In the genomic region with DNA sequence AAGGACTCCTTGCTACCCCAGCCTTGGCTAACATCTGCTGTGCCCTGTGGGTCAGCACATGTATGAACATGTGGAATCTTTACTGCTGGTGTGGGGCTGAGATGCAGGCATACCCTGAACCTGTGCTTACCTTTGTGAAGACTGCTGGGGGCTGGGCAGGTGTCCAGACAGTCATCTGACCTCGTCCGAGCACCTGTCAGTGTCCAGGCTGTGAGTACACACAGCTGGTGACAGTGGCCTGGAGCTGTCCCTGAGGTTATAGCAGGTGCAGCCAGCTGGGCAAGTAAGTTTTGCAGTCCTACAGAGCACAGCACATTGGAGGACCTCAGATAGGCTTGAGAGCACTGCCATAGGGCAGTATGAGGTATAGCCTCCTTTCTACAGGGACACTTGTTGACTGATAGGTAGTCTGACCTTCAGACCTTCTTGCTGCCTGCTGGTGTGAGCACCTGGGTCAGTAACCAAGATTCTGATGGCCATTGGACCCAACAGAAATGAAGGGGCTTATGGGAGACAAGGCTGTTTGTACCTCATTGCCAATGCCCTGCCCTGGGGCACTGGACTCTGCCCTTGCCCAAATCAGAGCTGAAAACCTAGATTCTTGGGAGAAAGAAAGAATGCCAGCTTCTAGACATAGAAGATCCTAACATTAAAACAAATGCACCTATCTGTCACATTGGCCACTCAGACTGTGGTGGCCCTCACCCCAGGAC, we compare ENCODE assay signal across 23 mouse cellular contexts. TPM values are rescaled to one million over a fixed set of nuclear protein-coding genes. Genes with fewer than 3 reads are reported as not detected.
DNase-seq lines count a peak whose midpoint lies in the region; ATAC-seq and TF ChIP-seq lines count a peak whose summit lies in the region.
"Had no signal": no experiment of that assay in that cellular context is flagged by ENCODE, and none has a peak within 500 bp of the region (broad histone marks: within the 10 kb centered on the region; RNA-seq: fewer than 3 reads in every experiment).

No protein-coding gene starts in this region.

- H3ac ChIP-seq in myocyte (ENCODE audit: control insufficient read depth, insufficient read length): no peak overlapping the region

- TF ChIP-seq POLR2A in myocyte (IDR thresholded peaks at IDR 0.05; ENCODE audit: insufficient read length, low read depth): no peak

- H3K9me3 ChIP-seq in liver, postnatal 0 days (ENCODE audit: low read length): no peaks in the 10 kb centered on the region
- H3K9me3 ChIP-seq in liver, embryonic 11.5 days (ENCODE audit: control insufficient read depth, low read length): no peaks in the 10 kb centered on the region
- H3K9me3 ChIP-seq: embryonic facial prominence, embryonic 12.5 days; forebrain, embryonic 15.5 days; G1E; hindbrain, embryonic 15.5 days; neural tube, embryonic 15.5 days had no signal

- H3K9ac ChIP-seq in liver, postnatal 0 days (replicated peaks): no peak overlapping the region; the same call in 1 of the 2 replicates
- no peak overlapping the region for H3K9ac ChIP-seq in liver, embryonic 11.5 days (ENCODE audit: low read depth, low read length)
- H3K9ac ChIP-seq: embryonic facial prominence, embryonic 12.5 days; forebrain, embryonic 15.5 days; hindbrain, embryonic 15.5 days; neural tube, embryonic 15.5 days had no signal

- H3K27ac ChIP-seq in liver, postnatal 0 days (ENCODE audit: low read depth): no peak overlapping the region
- H3K27ac ChIP-seq in liver, embryonic 11.5 days (ENCODE audit: low read depth, low read length): no peak overlapping the region
- H3K27ac ChIP-seq: embryonic facial prominence, embryonic 12.5 days; forebrain, embryonic 15.5 days; heart, adult 2 months; hindbrain, embryonic 15.5 days; neural tube, embryonic 15.5 days had no signal

- no peak overlapping the region for H3K4me3 ChIP-seq in liver, postnatal 0 days (ENCODE audit: low read depth, low read length)
- H3K4me3 ChIP-seq in liver, embryonic 11.5 days (ENCODE audit: low read depth, low read length): no peak overlapping the region
- no peak overlapping the region for H3K4me3 ChIP-seq in myocyte
- H3K4me3 ChIP-seq: embryonic facial prominence, embryonic 12.5 days; erythroblast, embryonic 14.5 days; forebrain, embryonic 15.5 days; heart, adult 2 months; hindbrain, embryonic 15.5 days; neural tube, embryonic 15.5 days had no signal

- H3K4me1 ChIP-seq in liver, postnatal 0 days (ENCODE audit: insufficient read depth): no peaks in the 10 kb centered on the region
- no peaks in the 10 kb centered on the region for H3K4me1 ChIP-seq in liver, embryonic 11.5 days (replicated peaks; ENCODE audit: control insufficient read depth, insufficient read depth, low read length)
- H3K4me1 ChIP-seq: embryonic facial prominence, embryonic 12.5 days; forebrain, embryonic 15.5 days; hindbrain, embryonic 15.5 days; neural tube, embryonic 15.5 days had no signal

- H3K79me2 ChIP-seq in myocyte (ENCODE audit: control insufficient read depth, insufficient read depth): no peaks in the 10 kb centered on the region

- no peak for TF ChIP-seq EP300 in liver, postnatal 0 days (IDR thresholded peaks at IDR 0.05; ENCODE audit: low read depth)

- no peak for TF ChIP-seq CTCF in liver, postnatal 0 days (IDR thresholded peaks at IDR 0.05; ENCODE audit: low read depth)

- H3K4me2 ChIP-seq in liver, postnatal 0 days (ENCODE audit: low read depth, low read length): no peak overlapping the region
- no peak overlapping the region for H3K4me2 ChIP-seq in liver, embryonic 11.5 days
- H3K4me2 ChIP-seq in myocyte (ENCODE audit: low read depth): no peak overlapping the region
- H3K4me2 ChIP-seq: embryonic facial prominence, embryonic 12.5 days; forebrain, embryonic 15.5 days; hindbrain, embryonic 15.5 days; neural tube, embryonic 15.5 days had no signal

- H3K27me3 ChIP-seq in liver, postnatal 0 days (ENCODE audit: insufficient read depth, low read length): no peaks in the 10 kb centered on the region
- no peaks in the 10 kb centered on the region for H3K27me3 ChIP-seq in liver, embryonic 11.5 days (replicated peaks; ENCODE audit: control insufficient read depth, insufficient read depth, low read length)
- H3K27me3 ChIP-seq in myocyte (ENCODE audit: control insufficient read depth, insufficient read depth, insufficient read length): no peaks in the 10 kb centered on the region
- H3K27me3 ChIP-seq: embryonic facial prominence, embryonic 12.5 days; forebrain, embryonic 15.5 days; hindbrain, embryonic 15.5 days; neural tube, embryonic 15.5 days had no signal

- 56% methylated on average over 2 of the region's 2 CpGs for WGBS in liver, postnatal 0 days (ENCODE audit: insufficient replicate concordance)
- 60% methylated on average over 2 of the region's 2 CpGs for WGBS in liver, embryonic 11.5 days

- DNase-seq in cerebellum, adult 18-20 months: peak; percentile 27 to 33
- no peak for DNase-seq in cerebellum, postnatal 4 days (ENCODE audit: low spot score in 2 of 2)
- peak; percentile 78 for DNase-seq in heart, adult 11 months
- no peak for DNase-seq in heart, adult 18-20 months
- DNase-seq in liver, postnatal 0 days: no peak
- no peak for DNase-seq in liver, embryonic 11.5 days (ENCODE audit: low spot score)
- no peak for DNase-seq in heart, postnatal 14 days
- DNase-seq: adrenal gland, postnatal 14 days; heart, adult 2 months; heart, postnatal 4 days; liver; lung, adult 18-20 months; lung, postnatal 14 days; midbrain, embryonic 14.5 days; right cerebral cortex, postnatal 25 days had no signal

- peak; percentile 35; the same call in 1 of the 2 replicates for ATAC-seq in liver, postnatal 0 days
- ATAC-seq in liver, embryonic 11.5 days (replicated peaks; ENCODE audit: low FRiP score): no peak
- ATAC-seq: forebrain, embryonic 15.5 days; intestine, embryonic 16.5 days had no signal

- intact Hi-C loops in heart, postnatal 14 days (cut with DNase I): no loop called here

- 0 out of 2 replicates have a peak, but pooled peaks cover 5% of the 10 kb centered on the region for H3K36me3 ChIP-seq in liver, postnatal 0 days (replicated peaks; ENCODE audit: insufficient read depth, low read length)
- no peaks in the 10 kb centered on the region; the same call in 1 of the 2 replicates for H3K36me3 ChIP-seq in liver, embryonic 11.5 days (ENCODE audit: control insufficient read depth, insufficient read depth, low read length)
- H3K36me3 ChIP-seq in myocyte (ENCODE audit: control insufficient read depth, insufficient read depth): peaks cover 4% of the 10 kb centered on the region
- H3K36me3 ChIP-seq: G1E had no signal

TF ChIP-seq in myocyte, 11 proteins besides CTCF, POLR2A, EP300 and RAD21:
- TF ChIP-seq MYOD1 (IDR thresholded peaks at IDR 0.05; ENCODE audit: control insufficient read depth in 1 of 3, insufficient read length in 2 of 3, low read depth in 2 of 3) (peak in 2 of 3 experiments; percentile 32 to 51), USF1 (IDR thresholded peaks at IDR 0.05; ENCODE audit: low read depth) (no peak), TCF3 (IDR thresholded peaks at IDR 0.05; ENCODE audit: insufficient read length, low read depth) (no peak), MYOG (IDR thresholded peaks at IDR 0.05; ENCODE audit: control insufficient read depth in 1 of 3, insufficient read depth in 1 of 3, insufficient read length in 2 of 3, low read depth in 2 of 3) (peak in 1 of 3 experiments; percentile 20), SRF (IDR thresholded peaks at IDR 0.05; ENCODE audit: control insufficient read depth, insufficient read length, low read depth) (no peak), CEBPB (IDR thresholded peaks at IDR 0.05; ENCODE audit: insufficient read depth, poor library complexity, severe bottlenecking) (no peak)

RNA-seq across cellular contexts. Expression of gene Cep170b, which starts 14.0 kb away (rescaled TPM):
- total RNA-seq in heart, adult 18-20 months (2021): 10 to 100 TPM; 10.1 to 11.1 TPM
- 4.0 and 4.8 TPM in 2 replicates for polyA plus RNA-seq in liver, postnatal 0 days (2015; fragmentation: Nextera tagmentation; extraction: Ambion mirVana)
- polyA plus RNA-seq in liver, embryonic 11.5 days (2014; fragmentation: Nextera tagmentation; extraction: Ambion mirVana): 7.9 and 8.0 TPM in 2 replicates
- 22.8 TPM for polyA plus RNA-seq in myocyte (2012; fragmentation: generic; extraction: Trizol)
- 1 to 10 TPM; 8.6 to 9.9 TPM for total RNA-seq in heart, postnatal 14 days (2021)
- polyA plus RNA-seq: G1E had no signal

RNA-seq across cellular contexts. Expression of gene Pld4, which starts 26.2 kb away (rescaled TPM):
- 1 to 10 TPM; 6.0 to 7.8 TPM for total RNA-seq in heart, adult 18-20 months (2021)
- 20.9 and 22.4 TPM in 2 replicates for polyA plus RNA-seq in liver, postnatal 0 days (2015; fragmentation: Nextera tagmentation; extraction: Ambion mirVana)
- polyA plus RNA-seq in liver, embryonic 11.5 days (2014; fragmentation: Nextera tagmentation; extraction: Ambion mirVana): 6.3 and 7.4 TPM in 2 replicates
- polyA plus RNA-seq in myocyte (2012; fragmentation: generic; extraction: Trizol): 0.08 TPM
- total RNA-seq in heart, postnatal 14 days (2021): 1 to 10 TPM; 6.3 to 8.0 TPM

RNA-seq across cellular contexts. Expression of gene Zbtb42, which starts 55.6 kb away (rescaled TPM):
- total RNA-seq in heart, adult 18-20 months (2021): 1 to 10 TPM; 3.6 to 4.9 TPM
- 1.3 and 1.6 TPM in 2 replicates for polyA plus RNA-seq in liver, postnatal 0 days (2015; fragmentation: Nextera tagmentation; extraction: Ambion mirVana)
- polyA plus RNA-seq in liver, embryonic 11.5 days (2014; fragmentation: Nextera tagmentation; extraction: Ambion mirVana): 0.96 and 1.7 TPM in 2 replicates
- 4.4 TPM for polyA plus RNA-seq in myocyte (2012; fragmentation: generic; extraction: Trizol)
- total RNA-seq in heart, postnatal 14 days (2021): 1 to 10 TPM; 5.8 to 7.2 TPM

RNA-seq across cellular contexts. Expression of gene Akt1, which starts 59.6 kb away (rescaled TPM):
- 100 to 1,000 TPM; 182 to 193 TPM for total RNA-seq in heart, adult 18-20 months (2021)
- 26.7 and 29.3 TPM in 2 replicates for polyA plus RNA-seq in liver, postnatal 0 days (2015; fragmentation: Nextera tagmentation; extraction: Ambion mirVana)
- 54.9 and 62.9 TPM in 2 replicates for polyA plus RNA-seq in liver, embryonic 11.5 days (2014; fragmentation: Nextera tagmentation; extraction: Ambion mirVana)
- polyA plus RNA-seq in myocyte (2012; fragmentation: generic; extraction: Trizol): 352 TPM
- 100 to 1,000 TPM; 217 to 237 TPM for total RNA-seq in heart, postnatal 14 days (2021)

Comparison
In these comparisons a context has a peak if more than half of its experiments do, and no peak if none do; other contexts are left out.
1. DNase-seq: peak in cerebellum, adult 18-20 months (2 of 2) and heart, adult 11 months (single experiment); none in cerebellum, postnatal 4 days (0 of 2), heart, adult 18-20 months (0 of 2), liver, postnatal 0 days (single experiment), liver, embryonic 11.5 days (single experiment) and heart, postnatal 14 days (0 of 2).